Mouse (Mus musculus): ENCODE data around the gene Mid1.
A peak's percentile ranks its signal among the peaks of the same experiment; 100 is the strongest.
"Not testable (repeated sequence)": the region's sequence is repeated elsewhere in the genome, so short reads cannot be mapped to it uniquely, and the experiment has no call there.

The Mid1 gene

GRCm38 (mm10) chrX:170000642-170001387 is 315.8 kb downstream of the Mid1 start:
- peak; percentile 1 for DNase-seq (ENCODE audit: low spot score)

GRCm38 (mm10) chrX:170001388-170001695 is 316.3 kb downstream of the Mid1 start:
- DNase-seq (ENCODE audit: low spot score): not testable (repeated sequence)

- not testable (repeated sequence) for DNase-seq (ENCODE audit: low spot score)
These were observed 317.7 kb downstream of the Mid1 start for GRCm38 (mm10) chrX:170002510-170003197.

- DNase-seq (ENCODE audit: low spot score): not testable (repeated sequence)
These were observed 318.5 kb downstream of the Mid1 start for GRCm38 (mm10) chrX:170003536-170003935.

GRCm38 (mm10) chrX:170004236-170004635 is 319.2 kb downstream of the Mid1 start:
- peak; percentile 14 for DNase-seq (ENCODE audit: low spot score)

GRCm38 (mm10) chrX:170004793-170005192 is 319.8 kb downstream of the Mid1 start:
- DNase-seq (ENCODE audit: low spot score): peak; percentile 1

- peak; percentile 0 for DNase-seq (ENCODE audit: low spot score)
These were observed 320.2 kb downstream of the Mid1 start for GRCm38 (mm10) chrX:170005194-170005593.

GRCm38 (mm10) chrX:170005695-170006297 is 320.8 kb downstream of the Mid1 start:
- DNase-seq (ENCODE audit: low spot score): not testable (repeated sequence)

GRCm38 (mm10) chrX:170006694-170007247 is 321.8 kb downstream of the Mid1 start:
- peak; percentile 3 for DNase-seq (ENCODE audit: low spot score)

- DNase-seq (ENCODE audit: low spot score): peak; percentile 3
These were observed 322.6 kb downstream of the Mid1 start for GRCm38 (mm10) chrX:170007375-170008178.

GRCm38 (mm10) chrX:170008179-170008467 is 323.1 kb downstream of the Mid1 start:
- peak; percentile 1 for DNase-seq (ENCODE audit: low spot score)

- DNase-seq (ENCODE audit: low spot score): peak; percentile 13
These were observed 323.6 kb downstream of the Mid1 start for GRCm38 (mm10) chrX:170008584-170008983.

- peak; percentile 99 for DNase-seq (ENCODE audit: low spot score)
These were observed 324.2 kb downstream of the Mid1 start, which contains the start of gene Gm21887 for GRCm38 (mm10) chrX:170009016-170009750. Gene Gm21887 (plus strand): TSS chrX:170009659.

- peak; percentile 100 for DNase-seq (ENCODE audit: low spot score)
These were observed 324.8 kb downstream of the Mid1 start for GRCm38 (mm10) chrX:170009801-170010221.

GRCm38 (mm10) chrX:170010581-170011528 is 325.9 kb downstream of the Mid1 start:
- peak; percentile 65 for DNase-seq (ENCODE audit: low spot score)

- not testable (repeated sequence) for DNase-seq (ENCODE audit: low spot score)
These were observed 326.5 kb downstream of the Mid1 start for GRCm38 (mm10) chrX:170011529-170011879.

GRCm38 (mm10) chrX:170013421-170013820 is 328.4 kb downstream of the Mid1 start:
- DNase-seq (ENCODE audit: low spot score): not testable (repeated sequence)

- not testable (repeated sequence) for DNase-seq (ENCODE audit: low spot score)
These were observed 329.0 kb downstream of the Mid1 start for GRCm38 (mm10) chrX:170014038-170014437.

- not testable (repeated sequence) for DNase-seq (ENCODE audit: low spot score)
These were observed 330.9 kb downstream of the Mid1 start for GRCm38 (mm10) chrX:170015883-170016282.
